Mouse (Mus musculus) CH12.LX (cell line): Measurements from ENCODE around the gene Ctrl. TPM values are rescaled to one million over a fixed set of nuclear protein-coding genes. Genes with fewer than 3 reads are reported as not detected.

Experiments used
- polyA plus RNA-seq: library from polyadenylated mRNA; unstranded; fragments of >175 nt; gene quantifications from 2 replicates; pipeline ENCODE4 v1.2.1, GENCODE M21; 2012; ENCODE audit warnings: low read depth; ENCODE audit not compliant: insufficient read length
- total RNA-seq, 2 experiments: library from RNA; depleted of rRNA; stranded (reverse); fragments of 300-350 nt in 1 of 2; fragments of >200 nt in 1 of 2; gene quantifications; 2 replicates each; pipeline ENCODE4 v1.2.3; 2012 to 2014

Ctrl gene
- total and polyA plus RNA-seq, 3 experiments, result 1.3 to 5.3 (median 2.0) TPM

Other genes with a start within 250 kb of the Ctrl start
Only the 20 nearest of the 25 such genes appear.
- 25.2 and 27.4 TPM in 2 replicates for gene Enkd1, start 225.7 kb downstream of the Ctrl start, total RNA-seq (2012; rRNA removed)
- 15.6 and 17.7 TPM in 2 replicates for gene Enkd1, start 225.7 kb downstream of the Ctrl start, total RNA-seq (2014; rRNA removed)
- gene Enkd1, start 225.7 kb downstream of the Ctrl start, polyA plus RNA-seq, result 30.8 and 35.9 TPM in 2 replicates
- 3.1 and 4.7 TPM in 2 replicates for gene Gfod2, start 175.2 kb downstream of the Ctrl start, total RNA-seq (2012; rRNA removed)
- gene Gfod2, start 175.2 kb downstream of the Ctrl start, total RNA-seq (2014; rRNA removed), result 1.7 and 1.8 TPM in 2 replicates
- 3.1 and 3.4 TPM in 2 replicates for gene Gfod2, start 175.2 kb downstream of the Ctrl start, polyA plus RNA-seq
- gene Ranbp10, start 106.5 kb downstream of the Ctrl start, total RNA-seq (2012; rRNA removed), result 8.1 and 8.7 TPM in 2 replicates
- 7.4 and 7.9 TPM in 2 replicates for gene Ranbp10, start 106.5 kb downstream of the Ctrl start, total RNA-seq (2014; rRNA removed)
- gene Ranbp10, start 106.5 kb downstream of the Ctrl start, polyA plus RNA-seq, result 12.8 and 15.8 TPM in 2 replicates
- 0.13 and 0.21 TPM in 2 replicates for gene Tsnaxip1, start 106.1 kb downstream of the Ctrl start, total RNA-seq (2012; rRNA removed)
- 0.13 TPM in 1 of 2 replicates, not detected in the other for gene Tsnaxip1, start 106.1 kb downstream of the Ctrl start, total RNA-seq (2014; rRNA removed)
- gene Tsnaxip1, start 106.1 kb downstream of the Ctrl start, polyA plus RNA-seq, result 0.38 and 0.50 TPM in 2 replicates
- gene Cenpt, start 80.6 kb downstream of the Ctrl start, total RNA-seq (2012; rRNA removed), result 21.3 and 21.4 TPM in 2 replicates
- gene Cenpt, start 80.6 kb downstream of the Ctrl start, total RNA-seq (2014; rRNA removed), result 17.3 TPM in 2 replicates
- gene Cenpt, start 80.6 kb downstream of the Ctrl start, polyA plus RNA-seq, result 28.2 and 29.4 TPM in 2 replicates
- gene Thap11, start 78.7 kb downstream of the Ctrl start, total RNA-seq (2012; rRNA removed), result 40.2 and 42.6 TPM in 2 replicates
- gene Thap11, start 78.7 kb downstream of the Ctrl start, total RNA-seq (2014; rRNA removed), result 29.7 and 31.9 TPM in 2 replicates
- 21.3 and 21.7 TPM in 2 replicates for gene Thap11, start 78.7 kb downstream of the Ctrl start, polyA plus RNA-seq
- 144 and 193 TPM in 2 replicates for gene Nutf2, start 73.3 kb downstream of the Ctrl start, total RNA-seq (2012; rRNA removed)
- 205 and 223 TPM in 2 replicates for gene Nutf2, start 73.3 kb downstream of the Ctrl start, total RNA-seq (2014; rRNA removed)
- gene Nutf2, start 73.3 kb downstream of the Ctrl start, polyA plus RNA-seq, result 7.9 and 11.2 TPM in 2 replicates
- gene Edc4, start 53.0 kb downstream of the Ctrl start, total RNA-seq (2012; rRNA removed), result 41.6 and 47.0 TPM in 2 replicates
- gene Edc4, start 53.0 kb downstream of the Ctrl start, total RNA-seq (2014; rRNA removed), result 28.2 and 28.7 TPM in 2 replicates
- gene Edc4, start 53.0 kb downstream of the Ctrl start, polyA plus RNA-seq, result 37.5 and 46.4 TPM in 2 replicates
- 0.38 and 0.42 TPM in 2 replicates for gene Nrn1l, start 40.3 kb downstream of the Ctrl start, total RNA-seq (2012; rRNA removed)
- gene Nrn1l, start 40.3 kb downstream of the Ctrl start, total RNA-seq (2014; rRNA removed), result not detected in 2 replicates
- not detected in 2 replicates for gene Nrn1l, start 40.3 kb downstream of the Ctrl start, polyA plus RNA-seq
- gene Pskh1, start 33.4 kb downstream of the Ctrl start, total RNA-seq (2012; rRNA removed), result 12.2 and 12.9 TPM in 2 replicates
- 10.5 and 11.0 TPM in 2 replicates for gene Pskh1, start 33.4 kb downstream of the Ctrl start, total RNA-seq (2014; rRNA removed)
- gene Pskh1, start 33.4 kb downstream of the Ctrl start, polyA plus RNA-seq, result 11.5 and 12.3 TPM in 2 replicates
- 228 and 298 TPM in 2 replicates for gene Psmb10, start 4.6 kb upstream of the Ctrl start, total RNA-seq (2012; rRNA removed)
- gene Psmb10, start 4.6 kb upstream of the Ctrl start, total RNA-seq (2014; rRNA removed), result 136 and 137 TPM in 2 replicates
- 227 and 313 TPM in 2 replicates for gene Psmb10, start 4.6 kb upstream of the Ctrl start, polyA plus RNA-seq
- 0.21 and 0.34 TPM in 2 replicates for gene Lcat, start 9.5 kb upstream of the Ctrl start, total RNA-seq (2012; rRNA removed)
- gene Lcat, start 9.5 kb upstream of the Ctrl start, total RNA-seq (2014; rRNA removed), result 0.18 TPM in 1 of 2 replicates, not detected in the other
- 0.17 and 0.25 TPM in 2 replicates for gene Lcat, start 9.5 kb upstream of the Ctrl start, polyA plus RNA-seq
- gene Slc12a4, start 32.2 kb upstream of the Ctrl start, total RNA-seq (2012; rRNA removed), result 9.4 and 9.7 TPM in 2 replicates
- 2.8 and 4.2 TPM in 2 replicates for gene Slc12a4, start 32.2 kb upstream of the Ctrl start, total RNA-seq (2014; rRNA removed)
- 7.2 and 8.1 TPM in 2 replicates for gene Slc12a4, start 32.2 kb upstream of the Ctrl start, polyA plus RNA-seq
- not detected in 2 replicates for gene Dpep3, start 45.6 kb upstream of the Ctrl start, total RNA-seq (2012; rRNA removed)
- not detected in 2 replicates for gene Dpep3, start 45.6 kb upstream of the Ctrl start, total RNA-seq (2014; rRNA removed)
- not detected in 2 replicates for gene Dpep3, start 45.6 kb upstream of the Ctrl start, polyA plus RNA-seq
- 20.9 and 23.2 TPM in 2 replicates for gene Dus2, start 57.5 kb upstream of the Ctrl start, total RNA-seq (2012; rRNA removed)
- gene Dus2, start 57.5 kb upstream of the Ctrl start, total RNA-seq (2014; rRNA removed), result 20.7 and 23.6 TPM in 2 replicates
- gene Dus2, start 57.5 kb upstream of the Ctrl start, polyA plus RNA-seq, result 27.2 and 27.7 TPM in 2 replicates
- gene Dpep2nb, start 72.1 kb upstream of the Ctrl start, total RNA-seq (2012; rRNA removed), result not detected in 2 replicates
- gene Dpep2nb, start 72.1 kb upstream of the Ctrl start, total RNA-seq (2014; rRNA removed), result not detected in 2 replicates
- not detected in 2 replicates for gene Dpep2nb, start 72.1 kb upstream of the Ctrl start, polyA plus RNA-seq
- 19.8 and 23.3 TPM in 2 replicates for gene Ddx28, start 78.0 kb upstream of the Ctrl start, total RNA-seq (2012; rRNA removed)
- 21.6 and 21.8 TPM in 2 replicates for gene Ddx28, start 78.0 kb upstream of the Ctrl start, total RNA-seq (2014; rRNA removed)
- 15.5 and 16.3 TPM in 2 replicates for gene Ddx28, start 78.0 kb upstream of the Ctrl start, polyA plus RNA-seq
- gene Nfatc3, start 125.0 kb upstream of the Ctrl start, total RNA-seq (2012; rRNA removed), result 25.5 and 29.0 TPM in 2 replicates
- 32.9 and 37.8 TPM in 2 replicates for gene Nfatc3, start 125.0 kb upstream of the Ctrl start, total RNA-seq (2014; rRNA removed)
- 73.5 and 96.3 TPM in 2 replicates for gene Nfatc3, start 125.0 kb upstream of the Ctrl start, polyA plus RNA-seq
- gene Esrp2, start 203.1 kb upstream of the Ctrl start, total RNA-seq (2012; rRNA removed), result 0.21 and 0.30 TPM in 2 replicates
- gene Esrp2, start 203.1 kb upstream of the Ctrl start, total RNA-seq (2014; rRNA removed), result not detected in 2 replicates
- gene Esrp2, start 203.1 kb upstream of the Ctrl start, polyA plus RNA-seq, result 0.24 and 0.37 TPM in 2 replicates
- gene Pla2g15, start 216.5 kb upstream of the Ctrl start, total RNA-seq (2012; rRNA removed), result 6.3 and 7.0 TPM in 2 replicates
- 6.3 and 6.9 TPM in 2 replicates for gene Pla2g15, start 216.5 kb upstream of the Ctrl start, total RNA-seq (2014; rRNA removed)
- gene Pla2g15, start 216.5 kb upstream of the Ctrl start, polyA plus RNA-seq, result 7.0 and 8.0 TPM in 2 replicates